Mouse (Mus musculus) ES-Bruce4 (cell line): Measurements from ENCODE around the gene Srrm2.

ENCODE experiments used
- CTCF ChIP-seq: IDR thresholded peaks from one replicate; pipeline ENCODE4 v1.8.1; 2011; ENCODE audit warnings: low read depth, low read length
- POLR2A ChIP-seq: IDR thresholded peaks from one replicate; pipeline ENCODE4 v1.8.1; 2011; ENCODE audit warnings: low read length; ENCODE audit not compliant: insufficient read depth

- TF ChIP-seq CTCF (peak; percentile 45), POLR2A (no peak)
Measured at GRCm38 (mm10) chr17:23850853-23851749, 60.8 kb downstream of the Srrm2 start.
